Mouse (Mus musculus) c-Kit-negative CD71-positive TER-119-positive erythroid progenitor cells, embryonic 14.5 days (primary cell): ENCODE results near the gene Hs3st1.

Experiments
- DNase-seq: peaks from one replicate; pipeline ENCODE4 v3.0.0-alpha.2; 2013; ENCODE audit warnings: low read depth, low spot score

The Hs3st1 gene

GRCm38 (mm10) chr5:39643260-39643923, 111.9 kb downstream of the Hs3st1 start:
- DNase-seq, result no peak

- no peak for DNase-seq
Measured at GRCm38 (mm10) chr5:39642222-39642770, 113.0 kb downstream of the Hs3st1 start.

GRCm38 (mm10) chr5:39639438-39640177, 115.7 kb downstream of the Hs3st1 start:
- DNase-seq, result no peak

DNA sequence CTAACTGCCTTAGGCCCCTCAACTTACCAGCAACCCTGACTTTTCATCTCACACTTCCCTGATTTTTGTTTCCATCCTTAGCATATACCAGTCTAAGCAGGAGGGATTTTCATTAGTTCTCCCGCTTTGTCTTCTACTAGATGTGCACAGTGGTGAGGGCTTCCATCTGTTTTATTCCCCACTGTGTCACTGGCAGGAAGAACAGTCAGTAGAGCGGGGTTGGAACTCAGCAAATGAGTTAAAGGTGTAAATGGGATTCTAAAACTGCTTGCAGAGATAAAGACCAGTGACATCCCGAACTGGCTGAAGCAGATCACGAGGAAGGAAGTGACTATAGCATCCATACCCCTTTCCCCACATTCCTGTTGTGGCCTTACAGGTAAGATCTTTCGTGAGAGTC, 116.3 kb downstream of the Hs3st1 start:
- no peak for DNase-seq

GRCm38 (mm10) chr5:39637874-39638273, 117.4 kb downstream of the Hs3st1 start:
- no peak for DNase-seq

GRCm38 (mm10) chr5:39636090-39636489, 119.2 kb downstream of the Hs3st1 start:
- DNase-seq, result no peak

DNA sequence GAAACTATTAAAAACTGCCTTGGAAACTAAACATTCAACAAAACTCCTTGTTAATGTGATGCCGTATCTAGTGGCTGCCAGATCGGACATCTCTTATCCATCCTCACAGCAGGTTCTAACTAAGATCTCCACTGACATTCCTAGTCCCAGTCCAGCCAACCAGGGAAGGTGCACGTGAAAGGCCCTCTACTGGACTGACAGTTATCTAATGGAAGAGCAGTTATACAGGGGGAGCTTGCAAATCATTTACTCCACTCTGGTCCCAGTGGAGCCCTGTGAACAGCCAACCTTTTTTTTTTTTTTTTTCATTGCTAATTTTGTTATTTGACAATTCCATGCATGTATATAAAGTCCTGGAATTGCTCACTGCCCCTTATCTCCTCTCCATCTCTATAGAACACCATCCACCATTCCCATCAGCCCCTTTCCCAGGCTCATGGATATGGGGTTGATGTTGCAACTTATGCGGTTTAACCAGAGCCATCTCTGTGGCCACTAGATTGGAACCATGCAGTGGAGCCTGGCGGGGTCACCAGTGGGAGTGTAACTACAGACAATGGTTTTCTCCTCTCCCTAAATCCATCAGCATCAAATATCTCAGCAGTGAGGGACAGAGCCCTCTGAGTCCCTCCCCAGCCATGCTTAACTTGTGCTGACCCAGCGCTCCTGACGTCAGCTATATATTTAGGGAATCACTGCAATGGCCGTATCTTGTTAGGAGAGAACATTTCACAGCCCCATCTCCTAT, 120.8 kb downstream of the Hs3st1 start:
- DNase-seq, result no peak

DNA sequence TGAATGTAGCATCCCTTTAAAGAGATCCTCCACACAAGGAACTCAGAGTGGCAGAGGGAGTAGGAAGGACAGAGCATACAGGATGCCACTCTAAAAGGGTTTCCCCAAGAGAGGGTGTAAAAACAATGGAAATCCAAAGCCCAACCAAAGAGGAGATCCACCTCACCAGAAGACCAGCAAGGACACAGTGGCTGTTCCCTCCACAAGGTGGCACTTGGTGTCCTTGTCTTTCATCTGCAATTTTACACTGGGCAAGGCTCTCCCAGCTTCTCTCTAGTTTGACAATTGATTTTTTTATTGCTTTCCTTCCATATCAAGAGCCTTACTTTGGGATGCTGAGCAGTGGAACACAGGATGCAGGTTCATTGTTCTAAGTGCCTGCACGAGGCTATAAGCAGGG, 122.1 kb downstream of the Hs3st1 start:
- no peak for DNase-seq

GRCm38 (mm10) chr5:39630841-39631240, 124.4 kb downstream of the Hs3st1 start:
- no peak for DNase-seq

- no peak for DNase-seq
Measured at GRCm38 (mm10) chr5:39625037-39625473, 130.2 kb downstream of the Hs3st1 start.

- DNase-seq, result no peak
Measured at GRCm38 (mm10) chr5:39624218-39624590, 131.1 kb downstream of the Hs3st1 start.

- no peak for DNase-seq
Measured at GRCm38 (mm10) chr5:39623304-39624217, 131.7 kb downstream of the Hs3st1 start.

- DNase-seq, result no peak
Measured at GRCm38 (mm10) chr5:39620206-39620866, 134.9 kb downstream of the Hs3st1 start.

DNA sequence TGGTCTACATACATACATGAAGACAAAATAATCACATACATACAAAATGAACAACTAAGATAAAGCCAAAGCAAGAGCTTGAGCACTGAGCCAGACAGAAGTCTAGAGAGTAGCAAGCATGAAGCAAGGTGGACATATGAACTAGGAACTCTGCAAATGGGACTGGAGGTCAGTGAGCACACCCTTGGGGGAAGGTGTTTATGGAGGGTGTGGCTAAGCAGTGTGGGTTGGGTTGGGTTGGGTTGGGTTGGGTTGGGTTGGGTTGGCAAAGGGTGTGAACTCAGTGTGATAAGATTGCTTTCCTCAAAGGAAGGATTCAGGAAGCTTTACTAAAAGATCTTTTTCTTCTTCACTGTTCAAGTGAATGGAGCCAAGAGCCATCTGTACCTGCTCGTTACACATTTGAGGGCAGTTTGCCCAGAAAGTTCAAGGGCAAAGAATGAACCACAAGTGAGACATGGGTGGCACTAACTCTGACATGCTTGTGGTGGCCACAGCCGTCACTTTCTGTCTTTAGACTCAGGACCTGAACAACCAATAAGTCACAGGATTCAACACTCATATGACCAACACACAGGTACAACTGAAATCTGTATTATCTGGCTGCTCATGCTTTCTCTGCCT, 137.8 kb downstream of the Hs3st1 start:
- DNase-seq, result no peak

DNA sequence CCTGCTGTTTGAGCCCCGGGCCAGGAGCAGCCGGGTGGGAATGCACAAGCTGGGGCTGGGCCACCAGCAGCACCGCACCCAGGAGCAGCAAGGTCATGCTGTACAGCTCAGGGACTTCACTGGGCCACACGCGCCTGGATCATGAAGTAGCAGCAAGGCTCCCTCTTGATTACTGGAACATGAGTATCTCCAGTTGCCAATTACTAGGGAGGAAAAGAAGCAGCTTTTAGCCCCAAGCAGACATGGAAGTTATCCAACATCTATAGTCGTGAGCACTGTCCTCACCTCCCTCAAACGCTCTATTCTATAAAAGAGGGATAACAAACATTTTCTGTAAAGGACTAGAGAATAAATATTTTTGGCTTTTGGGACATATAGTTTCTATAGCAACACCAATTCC, 140.1 kb downstream of the Hs3st1 start:
- DNase-seq, result no peak

- DNase-seq, result no peak
Measured at GRCm38 (mm10) chr5:39613534-39613933, 141.7 kb downstream of the Hs3st1 start.

DNA sequence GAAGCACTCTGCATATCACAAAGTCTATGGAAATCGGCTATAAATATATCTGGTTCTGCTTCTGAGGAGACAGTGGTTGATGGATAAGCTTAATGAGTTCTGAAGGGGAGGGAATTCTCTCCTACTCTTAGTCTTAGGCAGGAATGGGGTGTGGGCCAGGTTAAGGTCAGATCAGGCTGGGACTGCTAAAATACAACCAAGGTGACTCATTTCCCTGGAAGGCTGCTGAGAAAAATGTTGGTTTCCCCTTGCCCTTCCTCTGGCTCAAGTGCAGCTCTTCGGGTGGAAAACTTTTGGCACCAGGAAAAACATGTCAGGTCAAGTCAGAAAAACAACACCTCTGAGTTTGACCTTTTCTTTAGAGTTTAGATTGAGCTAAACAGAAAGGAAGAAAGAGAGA, 143.0 kb downstream of the Hs3st1 start:
- DNase-seq, result no peak

DNA sequence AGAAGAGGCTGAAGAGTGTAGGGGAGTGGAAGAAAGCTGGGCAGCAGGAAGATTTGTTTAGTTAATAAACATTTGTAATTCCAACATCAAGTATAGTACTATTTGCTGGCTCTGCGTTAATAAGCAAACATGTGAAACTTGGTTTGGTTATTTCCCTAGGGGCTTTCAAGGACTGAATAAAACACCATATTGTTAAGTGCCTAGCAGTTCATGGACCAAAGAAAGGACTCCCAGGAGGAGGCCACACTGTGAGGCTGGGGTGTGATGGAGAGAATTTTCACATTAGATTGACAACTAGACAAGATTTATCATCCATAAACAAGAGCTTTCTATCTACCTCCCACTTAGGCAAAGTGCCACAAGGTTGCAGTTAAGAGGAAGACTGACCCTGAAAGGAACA, 147.0 kb downstream of the Hs3st1 start:
- no peak for DNase-seq

- DNase-seq, result no peak
Measured at GRCm38 (mm10) chr5:39594737-39595136, 160.5 kb downstream of the Hs3st1 start.
